Mouse (Mus musculus) erythroblast, embryonic 14.5 days (primary cell): Measurements from ENCODE around the gene Tex14. TPM values are rescaled to one million over a fixed set of nuclear protein-coding genes. Genes with fewer than 3 reads are reported as not detected.
"Not testable (repeated sequence)": the region's sequence is repeated elsewhere in the genome, so short reads cannot be mapped to it uniquely, and the experiment has no call there.

ENCODE experiments used
- H3K27me3 ChIP-seq: 2 replicates; pipeline ENCODE4 v1.6.1; 2012; ENCODE audit warnings: inconsistent platforms; ENCODE audit not compliant: control insufficient read depth
- H3K36me3 ChIP-seq: 2 replicates; pipeline ENCODE4 v1.6.1; 2012; ENCODE audit warnings: mild to moderate bottlenecking, inconsistent platforms; ENCODE audit not compliant: control insufficient read depth
- H3K4me1 ChIP-seq: 2 replicates; pipeline ENCODE4 v1.6.1; 2012; ENCODE audit warnings: inconsistent platforms; ENCODE audit not compliant: control insufficient read depth
- H3K4me3 ChIP-seq: replicated peaks from 2 replicates; pipeline ENCODE3; 2012; ENCODE audit warnings: moderate library complexity, mild to moderate bottlenecking, inconsistent platforms
- H3K9me3 ChIP-seq: 2 replicates; pipeline ENCODE4 v1.6.1; 2012; ENCODE audit warnings: low read length, inconsistent platforms, mixed read lengths; ENCODE audit not compliant: control insufficient read depth
- GATA1 ChIP-seq: IDR thresholded peaks from 2 replicates; pipeline ENCODE4 v1.6.1; 2012; ENCODE audit warnings: low read length, inconsistent platforms, mixed read lengths
- TAL1 ChIP-seq: IDR thresholded peaks from 3 replicates; pipeline ENCODE4 v1.6.1; 2012; ENCODE audit warnings: low read length, inconsistent platforms, mixed read lengths
- polyA plus RNA-seq: library from polyadenylated mRNA; stranded (reverse); fragments of >175 nt; gene quantifications from 2 replicates; pipeline ENCODE4 v1.2.3, GENCODE M21; 2012

Gene Tex14
- polyA plus RNA-seq, 1 experiment = not detected

DNA sequence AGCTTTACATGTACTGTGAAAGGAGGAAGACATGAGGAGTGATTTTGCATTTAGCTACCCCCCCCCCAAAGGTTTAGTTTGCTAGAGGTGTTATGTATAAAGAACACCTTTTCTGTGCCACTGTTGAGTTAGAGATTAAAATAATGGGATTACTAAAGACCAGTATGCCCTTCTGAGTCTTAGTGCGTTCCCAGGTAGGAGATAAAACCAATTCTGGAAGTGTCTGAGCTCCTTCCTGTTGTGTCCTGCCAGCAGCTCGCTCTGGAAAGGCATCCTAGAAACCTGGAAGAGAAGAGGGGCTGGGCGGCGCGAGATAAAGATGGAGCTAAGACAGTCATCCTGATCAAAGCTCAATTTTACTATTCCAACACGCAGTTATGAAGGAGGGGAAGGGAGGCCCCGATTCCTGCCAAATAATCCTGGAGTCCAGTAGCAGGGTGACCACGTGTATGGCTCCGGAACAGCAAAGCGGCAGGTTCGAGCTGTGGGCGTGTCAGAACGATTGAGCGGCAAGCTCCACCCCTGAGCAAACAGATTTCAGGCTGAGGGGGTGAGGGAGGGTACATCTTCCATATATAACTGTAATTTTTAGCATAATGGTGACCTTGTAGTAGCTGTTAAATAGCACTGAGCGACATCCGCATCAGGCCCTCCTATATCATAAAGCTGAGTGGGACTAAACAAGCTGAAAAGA, 40.0 kb downstream of the Tex14 start:
- no peak for TF ChIP-seq GATA1
- no peak for TF ChIP-seq TAL1
- Histone ChIP-seq H3K27me3 (no peaks in the 10 kb centered on the region), H3K36me3 (no peaks in the 10 kb centered on the region), H3K4me1 (peaks cover 51% of the 10 kb centered on the region), H3K4me3 (no peak overlapping the region), H3K9me3 (no peaks in the 10 kb centered on the region)

- not testable (repeated sequence) for H3K9me3 ChIP-seq, H3K27me3 ChIP-seq, H3K4me3 ChIP-seq, H3K36me3 ChIP-seq
- H3K4me1 ChIP-seq = peaks cover 52% of the 10 kb centered on the region
These were observed 40.7 kb downstream of the Tex14 start for GRCm38 (mm10) chr11:87445593-87445992.

DNA sequence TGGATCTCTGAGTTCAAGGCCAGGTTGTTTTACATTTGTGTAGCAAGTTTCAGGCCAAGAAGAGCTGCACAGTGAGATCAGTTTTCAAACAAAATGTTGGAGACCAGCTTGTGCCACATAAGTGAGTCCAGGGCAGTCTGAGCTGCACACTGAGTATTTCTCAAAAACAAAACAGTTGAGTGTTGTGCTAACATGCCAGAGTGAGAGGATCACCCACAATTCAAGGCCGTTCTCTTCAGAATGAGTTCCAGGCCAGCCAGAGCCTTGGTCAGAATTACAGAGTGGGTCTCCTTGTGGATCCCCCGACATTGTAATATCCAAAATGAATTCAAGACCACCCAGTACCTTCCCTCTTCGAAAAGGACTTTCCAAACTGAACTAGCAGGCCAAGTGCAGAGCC, 41.3 kb downstream of the Tex14 start:
- H3K4me3 ChIP-seq = no peak overlapping the region
- H3K4me1 ChIP-seq = peaks cover 51% of the 10 kb centered on the region
- TF ChIP-seq GATA1 (no peak), TAL1 (no peak)
- H3K36me3 ChIP-seq = no peaks in the 10 kb centered on the region
- H3K27me3 ChIP-seq = no peaks in the 10 kb centered on the region
- H3K9me3 ChIP-seq = no peaks in the 10 kb centered on the region

GRCm38 (mm10) chr11:87447429-87447828, 42.6 kb downstream of the Tex14 start:
- Histone ChIP-seq H3K4me1 (peaks cover 40% of the 10 kb centered on the region), H3K27me3 (no peaks in the 10 kb centered on the region), H3K36me3 (no peaks in the 10 kb centered on the region), H3K9me3 (no peaks in the 10 kb centered on the region), H3K4me3 (no peak overlapping the region)
- TF ChIP-seq TAL1 = no peak
- no peak for TF ChIP-seq GATA1

DNA sequence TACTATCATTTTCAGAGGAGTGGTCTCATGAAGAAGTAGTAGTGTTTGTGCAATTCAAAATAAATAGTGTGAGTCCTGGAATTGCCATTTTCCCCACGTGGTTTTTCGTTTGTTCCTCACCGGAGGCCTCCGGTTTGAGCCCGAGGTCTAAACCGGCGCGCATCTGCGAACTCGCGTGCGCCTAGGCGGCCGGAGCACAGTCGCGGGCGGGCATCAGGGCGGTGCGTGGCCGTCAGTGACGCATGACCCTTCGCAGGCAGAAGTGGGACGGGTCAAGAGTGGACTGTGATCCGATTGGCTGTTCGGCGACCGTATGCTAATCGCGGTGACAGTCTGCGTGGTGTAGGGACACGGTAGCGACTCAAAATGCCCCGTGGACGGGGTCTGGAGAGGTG, 43.2 kb downstream of the Tex14 start:
- Histone ChIP-seq H3K4me3 (peak overlapping the region; percentile 57), H3K4me1 (peaks cover 38% of the 10 kb centered on the region)
- H3K27me3 ChIP-seq, H3K36me3 ChIP-seq, H3K9me3 ChIP-seq: not testable (repeated sequence)

- not testable (repeated sequence) for H3K27me3 ChIP-seq, H3K4me3 ChIP-seq, H3K36me3 ChIP-seq, H3K9me3 ChIP-seq
- H3K4me1 ChIP-seq = peaks cover 41% of the 10 kb centered on the region
These were observed 43.8 kb downstream of the Tex14 start for GRCm38 (mm10) chr11:87448476-87449199.

DNA sequence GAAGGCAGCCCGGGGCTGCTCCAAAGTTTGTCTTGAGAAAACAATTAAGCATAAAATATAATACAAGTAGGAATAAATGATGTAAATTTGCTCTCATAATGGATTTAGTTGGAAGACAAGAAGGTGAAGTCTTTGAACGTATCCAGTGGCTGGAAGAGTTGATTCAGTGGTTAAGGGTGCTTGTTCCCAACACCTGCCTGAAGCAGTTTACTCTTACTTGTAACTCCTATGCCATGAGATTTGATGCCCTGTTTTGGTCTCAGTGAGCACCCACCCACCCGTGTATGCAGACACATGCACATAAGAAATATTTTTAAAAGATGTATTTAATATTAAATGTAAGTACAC, 44.3 kb downstream of the Tex14 start:
- Histone ChIP-seq H3K27me3 (no peaks in the 10 kb centered on the region), H3K4me1 (peaks cover 43% of the 10 kb centered on the region), H3K4me3 (no peak overlapping the region), H3K9me3 (no peaks in the 10 kb centered on the region), H3K36me3 (no peaks in the 10 kb centered on the region)
- TF ChIP-seq TAL1 = no peak
- TF ChIP-seq GATA1 = no peak

DNA sequence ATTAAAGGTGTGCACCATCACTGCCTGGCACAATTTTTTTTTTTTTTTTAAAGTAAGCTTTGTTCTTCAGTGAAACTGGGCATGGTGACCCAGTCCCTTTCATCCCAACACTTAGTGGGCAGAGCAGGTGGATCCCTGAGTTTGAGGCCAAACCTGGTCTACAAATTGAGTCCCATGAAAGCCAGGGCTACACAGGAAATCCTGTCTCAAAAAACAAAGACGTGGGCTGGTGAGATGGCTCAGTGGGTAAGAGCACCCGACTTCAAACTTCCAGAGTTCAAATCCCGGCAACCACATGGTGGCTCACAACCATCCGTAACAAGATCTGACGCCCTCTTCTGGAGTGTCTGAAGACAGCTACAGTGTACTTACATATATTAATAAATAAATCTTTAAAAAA, 45.0 kb downstream of the Tex14 start:
- not testable (repeated sequence) for H3K4me3 ChIP-seq, H3K27me3 ChIP-seq, H3K36me3 ChIP-seq, H3K9me3 ChIP-seq
- peaks cover 39% of the 10 kb centered on the region for H3K4me1 ChIP-seq

- not testable (repeated sequence) for H3K9me3 ChIP-seq, H3K36me3 ChIP-seq, H3K4me3 ChIP-seq, H3K27me3 ChIP-seq
- peaks cover 24% of the 10 kb centered on the region for H3K4me1 ChIP-seq
These were observed 47.9 kb downstream of the Tex14 start for GRCm38 (mm10) chr11:87452779-87453178.

DNA sequence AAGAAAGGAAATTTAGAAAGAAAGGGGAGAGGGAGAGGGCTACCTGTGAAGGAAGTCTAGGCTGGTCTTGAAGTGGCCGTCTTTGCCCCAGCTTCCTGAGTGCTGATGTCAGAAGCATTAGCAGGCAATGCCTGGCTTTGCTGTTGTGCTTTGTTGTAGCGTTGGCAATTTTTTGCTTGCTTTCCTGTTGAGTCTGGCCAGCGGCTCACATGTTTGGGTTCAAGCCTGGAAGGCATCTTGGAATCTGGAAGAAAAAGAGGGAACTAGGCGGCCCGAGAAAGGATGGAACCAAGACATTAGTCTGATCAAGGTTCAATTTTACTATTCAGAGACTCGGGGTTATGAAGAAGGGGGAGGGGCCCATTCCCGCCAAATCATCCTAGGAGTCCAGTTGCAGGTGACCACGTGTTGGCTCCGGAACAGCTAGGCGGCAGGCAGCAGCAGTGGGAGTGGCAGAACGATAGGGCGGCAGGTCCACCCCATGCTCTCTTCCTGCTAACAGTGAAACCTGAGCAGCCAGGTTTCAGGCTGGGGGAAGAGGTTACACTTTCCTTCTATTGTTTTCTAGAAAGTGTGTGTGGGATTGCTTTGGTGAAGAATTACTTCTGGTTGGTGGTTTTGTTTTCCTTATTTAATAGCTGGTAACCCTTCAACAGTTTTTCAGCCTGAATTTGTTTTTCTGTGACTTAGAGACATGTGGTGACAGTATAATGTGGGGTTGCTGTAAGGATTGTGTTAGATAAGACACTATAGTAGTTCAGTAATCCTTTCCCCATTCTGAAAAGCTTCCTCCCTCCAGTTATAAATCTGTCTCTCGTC, 48.6 kb downstream of the Tex14 start:
- H3K27me3 ChIP-seq = no peaks in the 10 kb centered on the region
- no peak overlapping the region for H3K4me3 ChIP-seq
- peaks cover 20% of the 10 kb centered on the region for H3K4me1 ChIP-seq
- H3K36me3 ChIP-seq = no peaks in the 10 kb centered on the region
- TF ChIP-seq GATA1 (no peak), TAL1 (no peak)
- H3K9me3 ChIP-seq = no peaks in the 10 kb centered on the region
